Mouse (Mus musculus): ENCODE results near the gene Itpk1. TPM values are rescaled to one million over a fixed set of nuclear protein-coding genes. Genes with fewer than 3 reads are reported as not detected.

Itpk1 gene
- polyA plus RNA-seq, 1 experiment from 2014 or later, result 8.8 TPM

MicroRNAs within 50 kb of the gene (microRNA counts, 519-probe panel; counts per million panel counts)
- not detected for microRNA mmu-miR-1936

Small RNA genes lying within 50 kb of the gene (microRNA-seq; reads per million reads assigned to microRNA genes)
- gene Mir1936, result not detected

Other genes starting within 250 kb of the Itpk1 start
- 24.2 and 26.7 TPM in 2 replicates for gene Golga5, start 235.8 kb downstream of the Itpk1 start, polyA plus RNA-seq (2015; fragmentation: Nextera tagmentation; extraction: Ambion mirVana)
- gene Chga, start 150.0 kb downstream of the Itpk1 start, polyA plus RNA-seq (2015; fragmentation: Nextera tagmentation; extraction: Ambion mirVana), result 2.5 and 12.2 TPM in 2 replicates
- gene Moap1, start 38.7 kb upstream of the Itpk1 start, polyA plus RNA-seq (2015; fragmentation: Nextera tagmentation; extraction: Ambion mirVana), result 19.0 and 19.5 TPM in 2 replicates
- gene Tmem251, start 38.8 kb upstream of the Itpk1 start, polyA plus RNA-seq (2015; fragmentation: Nextera tagmentation; extraction: Ambion mirVana), result 7.7 and 8.3 TPM in 2 replicates
- not detected in 2 replicates for gene Gm28051, start 52.8 kb upstream of the Itpk1 start, polyA plus RNA-seq (2015; fragmentation: Nextera tagmentation; extraction: Ambion mirVana)
- gene Gon7, start 52.9 kb upstream of the Itpk1 start, polyA plus RNA-seq (2015; fragmentation: Nextera tagmentation; extraction: Ambion mirVana), result 20.0 and 27.2 TPM in 2 replicates
- gene Ubr7, start 53.0 kb upstream of the Itpk1 start, polyA plus RNA-seq (2015; fragmentation: Nextera tagmentation; extraction: Ambion mirVana), result 33.0 and 33.3 TPM in 2 replicates
- gene Gm20604, start 53.7 kb upstream of the Itpk1 start, polyA plus RNA-seq (2015; fragmentation: Nextera tagmentation; extraction: Ambion mirVana), result 16.7 and 17.4 TPM in 2 replicates
- 10.7 and 12.8 TPM in 2 replicates for gene Btbd7, start 173.5 kb upstream of the Itpk1 start, polyA plus RNA-seq (2015; fragmentation: Nextera tagmentation; extraction: Ambion mirVana)
- not detected in 2 replicates for gene Cox8c, start 194.4 kb upstream of the Itpk1 start, polyA plus RNA-seq (2015; fragmentation: Nextera tagmentation; extraction: Ambion mirVana)
- gene Unc79, start 243.9 kb upstream of the Itpk1 start, polyA plus RNA-seq (2015; fragmentation: Nextera tagmentation; extraction: Ambion mirVana), result 0.30 and 0.37 TPM in 2 replicates

Data from heart, embryonic 16.5 days (tissue).